Mouse (Mus musculus) left cerebral cortex, adult 2 months (tissue): ENCODE measurements at regions not wholly inside any gene's neighbourhood (a gene's known extent, or its start where the extent isn't known, plus 50 kb on each side); places are given as distances from the start of the nearest gene placed in this dataset.

Source experiments
- DNase-seq, 2 experiments: peaks; one replicate each; pipeline ENCODE4 v3.0.0; 2021 to 2022; ENCODE audit warnings: low spot score in 2 of 2, mixed read lengths in 1 of 2; ENCODE audit errors: extremely low spot score in 1 of 2
- H3K27ac ChIP-seq: fragments of 200-600 bp; 2 replicates; pipeline ENCODE4 v1.8.1; 2022
- H3K4me3 ChIP-seq: fragments of 200-600 bp; 2 replicates; pipeline ENCODE4 v1.8.1; 2022
- CTCF ChIP-seq: fragments of 200-600 bp; IDR thresholded peaks from 2 replicates; pipeline ENCODE4 v1.8.1; 2022; ENCODE audit warnings: antibody characterized with exemption, mild to moderate bottlenecking, moderate library complexity
- intact Hi-C: fragments of 180-260 bp; cut with DNase I; formaldehyde crosslinking; loops from one replicate; pipeline ENCODE4 v1.15.1; 2025

DNA sequence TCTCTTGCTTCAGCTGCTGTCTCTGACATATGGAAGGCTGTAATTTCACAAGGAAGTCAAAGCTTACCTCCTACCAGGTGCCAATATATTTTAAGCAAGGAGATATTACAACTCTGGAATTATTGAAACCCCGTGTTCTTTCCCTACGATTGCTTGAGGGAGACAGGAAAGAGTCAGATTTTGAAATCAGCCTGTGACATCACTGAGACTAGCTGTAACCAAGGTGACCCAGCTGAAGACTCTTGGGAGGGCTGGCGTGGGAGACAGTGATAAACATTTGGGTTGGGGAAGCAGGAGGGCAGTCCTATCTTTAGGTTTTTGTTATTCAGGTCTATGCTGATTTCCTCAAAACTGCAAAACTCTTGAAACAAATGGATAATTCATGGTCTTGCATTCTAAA lies 518.4 kb upstream of the Id2 start:
- H3K4me3 ChIP-seq, result no peak overlapping the region
- peak overlapping the region; percentile 48; the same call in 1 of the 2 replicates for H3K27ac ChIP-seq
- intact Hi-C loops, result no loop called here
- DNase-seq, result no peak
- TF ChIP-seq CTCF, result no peak

DNA sequence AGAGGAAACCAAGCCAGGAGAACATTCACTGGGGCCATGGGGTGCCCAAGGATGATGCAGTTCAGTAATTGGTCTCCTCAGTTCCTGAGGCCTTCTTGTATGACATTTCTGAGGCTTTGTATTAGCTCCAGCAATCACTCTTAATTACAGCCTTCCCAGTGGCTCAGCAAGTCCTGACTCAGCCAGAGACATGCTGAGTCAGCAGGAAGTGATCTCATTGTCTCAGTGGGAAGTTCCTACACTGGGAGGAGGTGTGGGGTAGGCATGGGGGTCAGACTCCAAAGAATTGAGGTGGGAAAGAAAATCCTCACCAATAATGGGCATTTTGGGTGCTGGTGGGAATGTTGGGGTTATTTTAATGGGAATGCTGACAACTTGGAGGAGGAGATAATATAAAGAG lies 516.5 kb upstream of the Id2 start:
- intact Hi-C loops, result no loop called here

DNA sequence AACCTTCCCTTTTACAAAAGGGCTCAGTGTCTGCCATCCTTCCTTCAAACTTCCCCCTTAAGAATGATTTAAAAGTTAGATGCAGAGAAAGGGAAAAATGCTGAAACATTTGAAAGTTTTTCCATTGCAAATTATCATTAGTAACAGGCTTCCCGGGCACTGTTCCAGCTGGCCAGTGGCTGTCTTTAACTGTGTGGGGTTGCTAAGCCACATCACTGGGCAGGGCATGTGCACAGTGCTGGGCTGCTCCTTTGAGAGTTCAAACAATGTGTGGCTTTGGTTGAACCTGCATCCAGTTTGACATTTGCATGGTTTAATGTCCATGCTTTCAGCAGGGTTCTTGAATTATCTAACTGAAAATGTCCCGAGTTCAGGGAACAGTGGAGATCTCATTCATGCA lies 512.1 kb upstream of the Id2 start:
- DNase-seq, result no peak
- no peak overlapping the region for H3K4me3 ChIP-seq
- intact Hi-C loops, result no loop called here
- no peak overlapping the region for H3K27ac ChIP-seq
- no peak for TF ChIP-seq CTCF

More for the DNA sequence above, 516.5 kb upstream of the Id2 start:
- TF ChIP-seq CTCF, result no peak
- no peak overlapping the region for H3K27ac ChIP-seq
- no peak overlapping the region for H3K4me3 ChIP-seq
- DNase-seq, result no peak

DNA sequence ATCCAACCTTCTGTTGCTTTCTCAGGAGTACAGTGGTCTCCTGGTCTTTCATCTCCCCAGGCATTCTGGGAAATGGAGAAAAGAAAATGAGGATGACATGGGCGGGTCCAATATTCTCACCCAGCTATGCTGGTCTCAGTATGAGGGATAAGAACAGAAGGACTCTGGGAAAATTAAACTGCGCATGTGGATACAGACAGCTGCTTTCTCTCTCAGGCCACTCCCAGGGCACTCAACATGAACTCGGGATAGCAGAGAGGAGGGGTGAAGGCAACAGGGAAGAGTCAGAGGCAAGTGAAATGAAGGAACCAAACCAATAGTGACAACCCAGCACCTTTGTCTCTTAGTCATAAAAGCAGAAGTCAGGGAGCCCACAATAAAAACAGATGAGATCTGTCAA lies 508.5 kb upstream of the Id2 start:
- no peak for DNase-seq
- no peak for TF ChIP-seq CTCF
- Histone ChIP-seq H3K4me3 (no peak overlapping the region), H3K27ac (no peak overlapping the region)
- intact Hi-C loops, result no loop called here

DNA sequence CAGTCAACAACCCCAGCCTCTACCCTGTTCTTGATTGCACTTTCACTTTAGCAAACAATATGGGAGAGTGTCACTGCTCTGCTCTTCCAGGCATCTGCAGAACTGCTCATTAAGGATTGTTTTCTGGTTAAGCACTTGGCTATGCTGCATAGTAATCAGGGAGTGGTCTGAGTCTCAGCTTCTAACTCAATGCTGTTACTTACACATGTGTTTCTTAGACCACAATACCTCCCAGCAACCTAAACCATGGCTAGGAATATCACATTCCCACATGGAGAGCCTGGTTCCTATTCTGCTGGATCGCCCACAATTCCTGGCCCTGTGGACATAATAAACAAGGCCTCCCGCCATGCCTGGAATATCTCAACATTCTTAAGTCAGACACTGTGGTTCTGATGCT lies 493.3 kb upstream of the Id2 start:
- intact Hi-C loops, result no loop called here
- Histone ChIP-seq H3K4me3 (no peak overlapping the region), H3K27ac (no peak overlapping the region)
- no peak for TF ChIP-seq CTCF
- DNase-seq, result no peak

DNA sequence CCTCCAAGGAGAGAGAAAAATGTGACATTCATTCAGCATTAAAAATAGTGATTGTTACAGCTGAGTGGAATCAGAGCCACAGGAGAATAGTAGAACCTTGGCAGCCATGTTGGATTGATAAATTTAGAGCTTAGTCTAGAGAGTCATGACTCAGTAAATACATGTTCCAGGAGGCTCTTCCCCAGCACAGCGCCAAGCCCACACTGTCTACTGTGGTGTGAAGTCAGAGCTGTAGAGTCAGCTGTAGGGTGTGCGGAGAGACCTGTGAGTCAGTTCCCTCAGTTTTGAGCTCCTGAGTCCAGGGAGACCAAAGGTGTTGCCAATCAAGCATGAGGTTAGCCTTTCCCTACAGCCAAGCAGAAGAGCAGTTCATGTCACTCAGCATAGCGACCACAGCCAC lies 488.8 kb upstream of the Id2 start:
- no peak for DNase-seq
- Histone ChIP-seq H3K27ac (no peak overlapping the region), H3K4me3 (no peak overlapping the region)
- TF ChIP-seq CTCF, result no peak
- intact Hi-C loops, result loop anchor here (2.0 to 10.0 kb wide), 2 partner anchors 115 to 499 kb away; no protein-coding TSS in a partner anchor

DNA sequence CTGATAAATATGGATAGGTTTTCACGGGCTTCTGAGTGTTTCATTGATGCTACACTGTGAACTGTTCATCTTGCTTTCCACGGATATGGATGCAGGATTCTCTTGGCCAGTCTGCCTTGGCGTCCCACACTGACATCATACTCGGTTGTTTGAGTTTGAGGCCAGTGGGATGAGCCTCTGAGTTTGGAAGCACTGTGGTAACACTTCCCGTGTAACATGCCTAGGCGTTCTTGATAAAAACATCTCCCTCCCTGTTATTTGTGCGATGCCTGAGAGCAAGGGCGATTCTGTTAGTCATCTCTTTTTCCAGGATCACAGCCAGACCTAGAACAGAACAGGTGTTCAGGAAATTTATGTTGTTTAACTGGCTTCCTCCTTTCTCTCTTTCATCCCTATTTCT lies 482.5 kb upstream of the Id2 start:
- intact Hi-C loops, result loop anchor here (2.0 to 5.0 kb wide), 3 partner anchors 75 to 482 kb away; partner anchors contain the start of gene Id2
- TF ChIP-seq CTCF, result no peak
- Histone ChIP-seq H3K4me3 (no peak overlapping the region), H3K27ac (no peak overlapping the region; the same call in 1 of the 2 replicates)
- DNase-seq, result peak; percentile 13 to 40

DNA sequence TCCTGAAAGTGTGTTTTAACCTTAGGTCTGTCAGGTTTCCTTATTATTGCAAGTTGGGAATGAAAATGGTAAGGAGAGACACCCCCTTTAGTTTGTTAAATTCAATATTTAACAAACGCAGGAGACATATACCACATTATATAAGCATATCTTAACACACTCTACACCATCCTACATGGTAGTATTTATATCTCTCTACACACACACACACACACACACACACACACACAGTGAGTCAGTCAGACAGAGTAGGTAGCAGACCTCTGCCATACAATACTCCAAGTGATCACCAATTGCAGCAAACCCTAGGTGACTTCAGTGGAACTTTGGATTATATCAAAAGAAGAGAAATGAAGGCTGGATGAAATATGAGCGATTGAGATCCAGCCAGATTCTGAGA lies 468.2 kb upstream of the Id2 start:
- DNase-seq, result no peak
- no peak overlapping the region for H3K27ac ChIP-seq
- H3K4me3 ChIP-seq, result no peak overlapping the region
- intact Hi-C loops, result no loop called here
- TF ChIP-seq CTCF, result no peak

DNA sequence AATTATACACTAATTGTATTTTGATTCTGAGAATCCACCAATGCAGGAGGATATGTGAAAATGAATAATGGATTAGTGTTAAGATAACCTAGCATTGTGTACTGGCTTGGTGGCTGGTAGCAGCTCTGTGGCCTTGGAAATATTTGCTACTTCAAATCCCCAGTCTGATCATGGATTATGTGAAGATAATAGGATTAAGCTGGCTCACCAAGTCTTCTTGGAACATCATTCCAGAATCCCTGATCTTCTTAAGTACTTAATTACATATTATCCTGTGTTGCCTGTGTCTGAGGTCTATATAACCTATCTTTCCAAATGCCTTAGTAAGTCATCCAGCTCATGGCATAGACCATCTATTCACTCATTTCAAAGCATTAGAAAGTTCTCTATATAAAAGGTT lies 462.7 kb upstream of the Id2 start:
- no peak for TF ChIP-seq CTCF
- H3K4me3 ChIP-seq, result no peak overlapping the region
- intact Hi-C loops, result no loop called here
- no peak for DNase-seq
- H3K27ac ChIP-seq, result no peak overlapping the region

DNA sequence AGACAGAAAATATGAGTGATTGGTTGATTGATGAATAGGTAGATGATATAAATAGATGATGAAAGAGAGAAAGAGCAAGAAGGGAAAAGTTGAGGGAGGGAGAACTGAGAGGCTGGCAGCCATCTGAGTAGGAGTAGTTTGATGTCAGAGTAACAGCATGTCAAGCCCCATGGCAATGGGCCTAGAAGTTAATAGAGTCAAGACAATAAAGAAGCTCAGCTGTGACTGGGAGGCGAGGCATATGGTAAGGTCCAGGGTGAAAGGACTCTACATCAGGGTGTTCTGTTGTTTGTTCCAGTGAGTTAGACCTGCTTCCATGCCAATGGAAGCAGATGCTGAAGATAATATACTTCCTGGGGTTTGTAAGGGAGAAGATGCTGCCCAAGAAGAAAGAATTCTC lies 456.7 kb upstream of the Id2 start:
- H3K27ac ChIP-seq, result no peak overlapping the region
- intact Hi-C loops, result no loop called here
- no peak for TF ChIP-seq CTCF
- no peak for DNase-seq
- no peak overlapping the region for H3K4me3 ChIP-seq

DNA sequence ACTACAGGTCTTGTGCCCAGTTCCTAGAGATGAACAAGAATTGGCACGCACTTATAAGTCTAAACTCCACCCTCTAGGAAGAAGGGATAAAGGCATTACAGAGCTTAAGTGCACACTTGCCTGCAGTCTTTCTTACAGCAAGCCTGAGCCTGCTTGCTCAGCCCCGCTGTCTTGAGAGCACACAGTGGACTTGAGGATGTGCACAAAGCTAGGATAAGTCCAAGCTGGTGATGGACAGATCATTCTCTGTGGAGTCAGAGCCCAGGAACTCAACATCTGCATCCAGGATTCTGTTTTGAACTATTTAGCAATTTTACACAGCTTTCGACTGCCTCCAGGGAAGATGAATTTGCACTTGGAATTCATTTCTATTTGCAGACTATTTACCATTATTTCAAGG lies 452.8 kb upstream of the Id2 start:
- TF ChIP-seq CTCF, result no peak
- DNase-seq, result no peak
- intact Hi-C loops, result no loop called here
- H3K4me3 ChIP-seq, result no peak overlapping the region
- no peak overlapping the region for H3K27ac ChIP-seq

DNA sequence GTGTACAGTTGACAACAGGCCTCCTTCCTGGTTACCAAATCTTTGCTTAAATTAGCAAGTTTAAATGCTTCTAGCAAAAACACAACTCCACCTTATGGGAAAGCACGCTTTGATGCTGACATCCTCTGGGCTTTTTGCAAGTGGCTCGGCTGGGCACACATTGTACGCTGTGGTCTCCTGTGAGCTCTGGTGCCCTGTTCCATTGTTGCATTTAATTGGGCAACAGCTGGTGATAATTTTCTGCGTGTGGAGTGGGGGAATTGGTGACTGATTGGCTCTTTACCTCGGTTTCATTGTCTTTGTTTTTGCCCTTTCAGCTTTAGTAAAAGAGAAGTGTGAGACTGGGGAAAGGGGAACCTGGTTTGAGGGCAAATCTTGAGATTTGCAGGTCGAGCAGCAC lies 447.3 kb upstream of the Id2 start:
- DNase-seq, result no peak
- intact Hi-C loops, result no loop called here
- H3K4me3 ChIP-seq, result no peak overlapping the region
- TF ChIP-seq CTCF, result no peak
- no peak overlapping the region for H3K27ac ChIP-seq

DNA sequence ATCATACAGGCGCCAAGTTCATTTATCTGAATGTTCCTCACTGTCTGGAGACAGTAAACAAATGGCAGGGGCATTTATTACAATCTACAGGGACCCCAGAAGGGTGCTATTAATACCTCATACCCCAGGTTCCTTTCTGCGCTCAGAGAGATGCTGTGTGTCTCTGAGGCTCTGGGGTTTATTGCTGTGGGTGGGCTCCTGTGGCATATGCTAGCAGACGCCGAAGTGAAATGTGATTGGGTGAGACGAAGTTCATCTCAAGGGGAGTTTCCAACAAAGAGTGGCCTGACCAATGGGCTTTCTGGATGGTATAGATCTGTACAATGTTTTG lies 437.6 kb upstream of the Id2 start:
- no peak for DNase-seq
- Histone ChIP-seq H3K27ac (no peak overlapping the region), H3K4me3 (no peak overlapping the region)
- intact Hi-C loops, result no loop called here
- no peak for TF ChIP-seq CTCF
